Mouse (Mus musculus) layer of hippocampus, adult 2 months (tissue): ENCODE data around the gene Bmf. TPM values are rescaled to one million over a fixed set of nuclear protein-coding genes. Genes with fewer than 3 reads are reported as not detected.

Experiments
- DNase-seq, 2 experiments: peaks; one replicate each; pipeline ENCODE4 v3.0.0; 2022; ENCODE audit warnings: low spot score in 2 of 2
- H3K27ac ChIP-seq: fragments of 200-600 bp; 2 replicates; pipeline ENCODE4 v1.8.1; 2022
- H3K4me3 ChIP-seq: fragments of 200-600 bp; 2 replicates; pipeline ENCODE4 v1.8.1; 2022; ENCODE audit warnings: mild to moderate bottlenecking
- CTCF ChIP-seq: fragments of 200-600 bp; conservative IDR thresholded peaks from 2 replicates; pipeline ENCODE4 v1.8.1; 2022; ENCODE audit warnings: antibody characterized with exemption, mild to moderate bottlenecking, moderate library complexity
- total RNA-seq, 2 experiments: library from RNA; stranded (reverse); gene quantifications; 2 replicates each; pipeline ENCODE4 v1.2.3; 2021

Gene Bmf
- total RNA-seq, 2 experiments from 2014 or later, result 1.9 to 2.8 TPM

DNA sequence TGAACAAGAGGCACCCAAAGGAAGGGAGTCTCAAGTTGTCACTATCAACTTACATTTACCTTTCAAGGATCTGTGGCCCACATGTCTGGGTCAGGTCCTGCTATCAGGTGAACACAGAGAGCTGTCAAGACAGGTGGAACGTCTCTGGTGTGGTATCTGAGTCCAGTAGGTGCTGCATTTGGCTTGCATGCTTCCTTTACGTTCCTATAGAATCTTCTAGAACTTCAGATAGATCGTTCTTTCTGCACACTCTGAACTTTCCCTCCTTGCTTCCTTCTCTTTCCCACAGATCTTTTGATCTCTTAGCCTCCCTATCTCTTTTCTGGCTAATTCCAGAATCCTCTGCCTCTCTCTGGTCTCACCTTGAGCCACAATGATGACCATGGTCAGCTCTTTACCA, 8.9 kb upstream of the Bmf start:
- no peak overlapping the region for H3K27ac ChIP-seq
- DNase-seq, result no peak
- no peak for TF ChIP-seq CTCF

DNA sequence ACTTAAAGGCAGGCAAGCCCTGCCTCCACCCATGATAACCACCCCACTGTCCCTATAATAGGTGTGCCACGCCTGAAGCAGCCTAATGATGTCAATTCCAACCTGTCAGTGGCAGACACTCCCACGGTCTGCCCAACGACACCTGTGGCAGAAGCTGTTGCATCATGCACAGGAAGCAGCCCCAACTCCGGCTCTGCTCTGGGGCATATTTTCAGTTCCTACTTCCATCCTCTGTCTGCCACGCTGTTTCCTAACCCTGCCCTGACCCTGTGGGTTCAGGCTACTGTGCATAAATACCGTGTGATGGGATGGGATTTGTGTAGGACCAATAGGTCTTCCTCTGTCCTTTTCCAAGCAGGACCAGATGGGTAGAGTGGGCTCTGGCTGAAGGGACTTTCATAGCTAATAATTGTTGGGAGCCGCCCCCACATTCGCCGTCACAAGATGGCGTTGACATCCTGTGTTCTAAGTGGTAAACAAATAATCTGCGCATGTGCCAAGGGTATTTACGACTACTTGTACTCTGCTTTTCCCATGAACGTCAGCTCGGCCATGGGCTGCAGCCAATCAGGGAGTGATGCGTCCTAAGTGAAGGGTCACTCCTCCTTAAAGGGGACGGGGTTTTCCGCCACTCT, 5.0 kb upstream of the Bmf start:
- peak; percentile 32 to 72 for DNase-seq
- Histone ChIP-seq H3K27ac (peak overlapping the region; percentile 81), H3K4me3 (peak overlapping the region; percentile 56)

More for the DNA sequence above, 8.9 kb upstream of the Bmf start:
- H3K4me3 ChIP-seq, result no peak overlapping the region

DNA sequence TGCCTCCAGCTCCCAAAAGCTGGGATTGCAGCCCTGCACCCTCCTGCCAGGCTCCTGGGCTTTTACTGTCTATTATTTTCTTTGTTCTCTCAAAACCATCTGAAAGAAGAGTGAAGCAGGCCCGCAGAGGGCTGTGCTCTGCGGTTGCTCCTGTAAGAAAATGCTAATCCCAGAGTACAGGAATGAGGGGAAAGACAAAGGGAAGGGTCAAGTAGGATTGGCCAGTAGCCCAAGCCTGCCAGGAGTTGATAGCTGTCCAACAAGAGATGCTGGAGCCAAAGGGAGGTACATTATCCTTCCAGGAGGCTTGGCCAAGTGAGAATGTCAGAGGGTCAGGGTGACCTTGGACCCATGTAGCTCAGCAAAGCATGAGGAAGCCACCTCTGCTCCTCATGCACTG, 2.1 kb upstream of the Bmf start:
- no peak for DNase-seq
- no peak for TF ChIP-seq CTCF
- no peak overlapping the region for H3K27ac ChIP-seq
- H3K4me3 ChIP-seq, result no peak overlapping the region

DNA sequence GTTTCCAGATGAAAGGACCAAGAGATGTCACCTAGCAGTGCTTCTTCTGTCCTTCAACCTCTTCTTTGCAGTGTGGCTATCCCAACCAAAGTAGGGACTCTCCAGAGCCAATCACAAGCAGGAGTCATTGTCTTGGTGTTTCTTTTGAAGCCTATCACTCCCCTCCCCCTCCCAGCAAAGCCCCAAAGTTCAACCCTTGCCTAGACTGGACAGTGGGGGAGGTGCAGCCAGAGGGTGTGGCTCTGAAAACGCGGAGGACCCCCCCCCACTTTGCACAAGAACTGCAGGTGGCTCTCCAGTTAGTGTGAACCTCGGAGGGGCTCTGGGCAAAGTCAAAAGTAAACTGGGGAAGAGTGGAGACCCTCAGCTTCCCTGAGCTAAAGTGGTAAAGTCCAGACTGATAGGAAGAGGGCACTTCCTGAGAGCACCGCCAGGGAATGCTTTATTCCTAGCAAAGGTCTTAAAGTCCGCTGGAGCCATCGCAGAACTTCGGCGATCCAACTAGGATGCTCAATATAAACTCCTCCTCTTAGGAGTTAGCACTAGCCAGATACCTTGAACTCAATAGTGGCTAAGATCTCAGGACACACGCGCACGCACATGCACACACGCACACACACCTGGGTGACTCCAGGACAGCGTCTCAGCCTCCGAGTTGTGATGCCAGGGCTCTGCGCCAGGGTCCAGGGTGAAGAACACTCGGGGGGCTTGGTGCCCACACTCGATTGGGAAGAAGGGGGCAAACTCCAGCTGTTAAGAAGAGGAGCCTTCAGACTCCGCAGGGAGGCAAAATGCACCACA, 866 bp downstream of the Bmf start:
- peak; percentile 48 for TF ChIP-seq CTCF
- peak overlapping the region; percentile 80; the same call in 1 of the 2 replicates for H3K27ac ChIP-seq
- no peak for DNase-seq
- peak overlapping the region; percentile 70 for H3K4me3 ChIP-seq

DNA sequence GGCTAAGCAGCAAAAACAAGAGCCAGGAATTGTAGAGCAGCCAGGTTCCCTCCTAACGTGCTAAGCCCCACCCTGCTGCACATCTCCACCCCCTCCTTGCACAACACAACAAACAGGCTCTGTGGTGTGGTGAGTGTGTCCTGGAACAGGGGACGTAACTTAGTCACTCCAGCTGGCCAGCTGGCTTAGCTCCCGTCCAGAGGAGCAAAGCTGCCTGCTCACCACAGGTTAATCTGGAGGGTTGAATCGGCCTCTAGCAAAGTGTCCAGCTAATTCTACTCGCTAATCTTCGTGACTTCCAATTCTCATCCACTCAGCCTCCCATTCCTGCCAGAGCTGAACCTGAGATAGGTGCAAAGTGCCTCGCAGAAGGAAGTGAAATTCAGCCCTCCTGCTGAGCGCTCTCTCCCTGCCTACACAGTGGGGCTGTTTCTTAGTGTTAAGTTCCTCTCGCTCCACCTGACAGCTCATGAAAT, 1.9 kb downstream of the Bmf start:
- Histone ChIP-seq H3K27ac (no peak overlapping the region), H3K4me3 (no peak overlapping the region)
- no peak for TF ChIP-seq CTCF
- no peak for DNase-seq

DNA sequence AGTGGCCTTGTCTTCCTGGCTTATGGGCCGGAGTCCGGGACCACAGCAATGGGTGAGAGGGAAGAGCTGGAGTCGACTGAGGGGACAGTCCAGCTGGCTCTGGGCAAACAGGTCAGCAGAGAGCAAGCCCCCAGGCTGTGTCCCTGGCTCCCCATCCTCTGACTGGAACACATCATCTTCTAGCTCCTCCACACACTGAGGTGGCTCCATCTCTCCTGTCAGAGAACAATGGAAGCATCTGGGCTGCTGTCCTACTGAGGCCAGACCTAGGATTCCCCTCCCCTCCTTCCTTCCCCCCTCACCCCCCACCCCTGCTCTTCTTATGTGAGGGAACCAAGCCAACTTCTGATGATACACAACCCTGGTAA, 2.7 kb downstream of the Bmf start:
- no peak for TF ChIP-seq CTCF
- H3K4me3 ChIP-seq, result no peak overlapping the region
- DNase-seq, result no peak
- H3K27ac ChIP-seq, result peak overlapping the region; percentile 74; the same call in 1 of the 2 replicates

DNA sequence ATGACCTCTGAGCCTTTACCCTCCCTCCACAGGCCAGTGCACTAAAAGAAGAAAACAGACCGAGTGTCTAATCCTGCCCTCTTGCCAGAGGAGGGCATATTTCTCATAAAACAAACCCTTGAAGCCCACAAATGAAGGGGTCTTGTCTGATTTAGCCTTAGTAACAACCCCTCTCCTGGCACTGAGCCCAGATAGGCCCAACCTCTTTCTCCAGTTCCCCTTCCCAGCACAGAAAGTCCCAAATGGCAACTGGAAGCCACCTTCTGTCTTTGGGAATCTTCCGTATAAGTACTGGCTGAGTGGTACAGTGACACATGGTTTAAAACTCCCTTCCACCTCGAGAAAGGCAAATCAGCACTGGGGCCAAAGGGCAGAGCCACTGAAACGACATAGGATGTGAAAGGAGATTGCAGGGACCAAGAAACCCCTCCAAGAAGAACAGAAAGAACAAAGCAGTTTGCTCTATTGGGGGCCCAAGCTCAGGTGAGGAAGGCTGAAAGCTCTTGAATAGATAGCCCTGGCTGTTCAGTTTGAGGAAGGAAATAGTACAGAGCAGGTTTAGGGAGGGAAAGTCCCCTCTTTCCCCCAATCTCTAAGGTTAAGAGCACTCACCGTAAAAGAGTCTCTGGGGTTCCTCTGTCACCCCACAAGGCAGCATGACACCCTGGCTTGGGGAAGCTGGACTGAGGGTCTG, 3.2 kb downstream of the Bmf start:
- Histone ChIP-seq H3K27ac (peak overlapping the region; percentile 74), H3K4me3 (no peak overlapping the region)
- no peak for DNase-seq
- TF ChIP-seq CTCF, result no peak; the same call in none of the 2 replicates

DNA sequence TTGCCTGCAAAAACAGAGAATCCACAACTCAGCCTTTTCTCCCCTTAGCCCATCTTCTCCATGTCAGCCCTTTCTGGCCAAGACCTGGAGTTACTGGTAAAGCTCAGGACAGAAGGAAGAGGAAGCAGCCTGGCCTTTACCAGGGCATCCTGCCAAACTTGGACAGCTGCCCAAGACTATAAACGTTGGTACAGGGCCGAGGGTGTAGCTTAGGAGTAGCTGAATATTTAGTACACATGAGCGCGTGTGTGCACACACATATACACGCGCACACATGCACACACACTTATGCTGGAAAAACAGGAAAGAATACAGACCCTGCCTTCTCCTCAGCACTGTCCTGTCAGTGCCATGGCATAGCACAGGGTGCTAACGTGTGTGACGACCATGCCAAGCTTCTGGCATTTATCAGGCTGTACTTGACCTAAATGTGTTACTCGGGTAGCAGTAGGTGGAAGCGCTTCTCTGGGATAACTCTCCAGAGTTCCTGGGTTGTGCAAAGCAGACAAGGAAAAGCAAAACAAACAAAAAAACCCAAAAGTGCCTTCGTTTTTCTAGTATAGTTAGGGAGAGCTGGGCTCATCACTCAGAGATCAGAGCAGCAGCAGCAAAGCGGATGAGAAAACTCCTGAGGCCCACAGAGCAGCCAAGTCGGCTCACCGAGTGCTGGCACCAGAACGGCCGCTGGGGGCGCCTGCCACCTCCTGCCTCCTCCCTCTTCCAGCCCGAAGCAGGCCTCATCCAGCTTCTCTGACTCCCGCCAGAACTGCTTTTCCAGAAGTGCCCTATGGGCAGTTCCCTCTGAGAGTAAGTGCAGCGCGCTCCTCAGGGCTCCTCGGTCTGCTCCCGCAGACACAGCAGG, 4.0 kb downstream of the Bmf start:
- peak overlapping the region; percentile 74 for H3K27ac ChIP-seq
- peak; percentile 83 to 88 for DNase-seq
- TF ChIP-seq CTCF, result peak; percentile 99
- H3K4me3 ChIP-seq, result no peak overlapping the region

DNA sequence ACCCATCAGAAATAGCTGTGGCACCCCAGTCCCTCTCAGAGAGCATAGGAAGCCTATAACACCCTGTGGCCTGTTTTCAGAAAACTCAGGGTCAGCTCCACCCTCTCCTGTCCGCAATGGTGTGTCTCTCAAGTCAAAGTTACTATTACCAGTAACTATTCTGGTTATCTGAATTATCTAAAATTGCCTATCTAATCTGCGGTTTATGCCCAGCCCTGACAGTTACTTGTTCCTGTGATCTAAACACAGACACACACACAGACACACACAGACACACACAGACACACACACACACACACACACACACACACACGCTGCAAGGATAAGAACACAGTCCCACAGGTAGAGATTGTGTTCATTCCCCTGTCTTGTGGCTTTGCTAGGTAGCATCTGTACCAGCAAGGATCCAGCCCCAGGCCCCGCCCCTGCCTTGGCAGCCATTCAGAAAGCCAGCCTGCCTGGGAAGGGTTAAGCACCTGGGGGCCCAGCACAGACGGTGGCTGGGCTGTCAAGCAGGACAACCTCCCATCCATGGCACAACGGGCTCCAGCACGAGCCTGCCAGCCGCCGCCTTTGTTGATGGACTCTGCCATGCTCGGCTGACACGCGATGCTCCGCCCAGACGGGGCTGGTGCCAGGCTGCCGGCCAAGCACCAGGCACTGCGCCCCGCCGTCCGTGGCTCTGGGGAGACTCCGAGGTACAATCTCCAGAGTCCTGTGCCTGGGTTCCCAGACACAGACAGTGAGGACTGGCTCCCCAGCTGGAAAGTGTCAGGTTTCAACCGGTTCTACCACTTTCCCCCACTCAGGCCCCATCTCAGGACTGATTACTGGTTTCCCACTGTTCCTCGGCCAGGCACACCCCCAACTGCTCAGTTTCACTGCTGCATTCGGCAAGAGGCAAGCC, 5.3 kb downstream of the Bmf start:
- Histone ChIP-seq H3K27ac (peak overlapping the region; percentile 74; the same call in 1 of the 2 replicates), H3K4me3 (peak overlapping the region; percentile 36)
- TF ChIP-seq CTCF, result no peak
- DNase-seq, result peak; percentile 58 to 60

DNA sequence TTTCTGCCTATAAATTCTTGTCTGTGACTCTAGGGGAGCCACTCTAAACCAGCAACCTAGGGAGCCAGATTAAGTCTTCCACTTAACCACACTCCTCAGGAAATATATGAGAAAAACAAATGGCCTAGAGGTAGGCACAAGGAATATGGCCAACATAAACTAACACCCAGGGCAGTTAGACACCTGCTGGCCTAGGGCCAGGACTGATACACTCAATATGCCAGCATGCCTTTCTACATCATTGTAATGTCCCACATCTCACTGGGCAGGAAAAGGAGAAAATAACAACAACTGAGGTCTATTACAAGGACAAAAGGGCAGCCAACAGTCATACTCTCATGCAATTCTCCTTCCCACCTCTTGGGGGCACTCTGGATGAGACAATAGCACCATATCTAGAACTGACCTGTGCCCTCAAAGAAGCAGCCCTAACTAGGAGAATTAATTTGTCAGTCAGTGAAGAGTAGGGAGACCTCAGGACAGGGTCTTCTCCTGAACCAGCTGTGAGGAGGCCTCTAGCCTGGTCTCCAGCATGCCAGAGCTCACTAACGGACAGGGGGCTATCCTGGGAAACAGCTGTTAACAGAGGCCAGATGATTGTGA, 6.4 kb downstream of the Bmf start:
- DNase-seq, result no peak
- no peak overlapping the region for H3K4me3 ChIP-seq
- no peak overlapping the region for H3K27ac ChIP-seq
- TF ChIP-seq CTCF, result peak; percentile 72

DNA sequence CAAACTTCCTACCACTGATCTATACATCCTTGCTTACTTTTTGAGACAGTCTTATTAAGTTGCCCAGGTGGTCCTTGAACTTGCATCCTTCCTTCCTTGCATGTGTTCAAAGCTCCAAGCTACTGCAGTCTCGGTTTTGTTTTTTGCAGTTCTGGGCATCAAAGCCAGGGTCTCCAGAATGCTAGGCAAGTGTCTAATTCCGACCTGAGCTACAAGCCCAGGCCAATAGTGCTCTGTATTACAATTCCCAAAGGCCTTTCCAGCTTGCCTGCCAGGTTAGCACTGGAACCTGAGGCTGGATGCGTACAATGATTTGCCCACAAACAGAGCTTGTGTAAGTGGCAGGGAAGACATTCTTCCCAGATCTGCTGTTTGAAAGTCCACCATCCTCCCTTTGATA, 7.8 kb downstream of the Bmf start:
- Histone ChIP-seq H3K4me3 (no peak overlapping the region), H3K27ac (no peak overlapping the region)
- no peak for DNase-seq
- TF ChIP-seq CTCF, result no peak
